Mouse (Mus musculus): ENCODE data around the gene Nos1.

Nos1 gene

GRCm38 (mm10) chr5:118008344-118008743, 227.5 kb downstream of the Nos1 start:
- DNase-seq: no peak
